Mouse (Mus musculus) retina, adult 2 months (tissue): ENCODE data around the gene Chn1.

Source experiments
- DNase-seq: peaks from one replicate; pipeline ENCODE4 v3.0.0-alpha.2; 2012; ENCODE audit warnings: low read depth, low spot score

Chn1 gene

GRCm38 (mm10) chr2:73746375-73746770 is 28.8 kb downstream of the Chn1 start:
- DNase-seq = no peak

- DNase-seq = no peak
These were observed 29.3 kb downstream of the Chn1 start for GRCm38 (mm10) chr2:73745647-73746374.

DNA sequence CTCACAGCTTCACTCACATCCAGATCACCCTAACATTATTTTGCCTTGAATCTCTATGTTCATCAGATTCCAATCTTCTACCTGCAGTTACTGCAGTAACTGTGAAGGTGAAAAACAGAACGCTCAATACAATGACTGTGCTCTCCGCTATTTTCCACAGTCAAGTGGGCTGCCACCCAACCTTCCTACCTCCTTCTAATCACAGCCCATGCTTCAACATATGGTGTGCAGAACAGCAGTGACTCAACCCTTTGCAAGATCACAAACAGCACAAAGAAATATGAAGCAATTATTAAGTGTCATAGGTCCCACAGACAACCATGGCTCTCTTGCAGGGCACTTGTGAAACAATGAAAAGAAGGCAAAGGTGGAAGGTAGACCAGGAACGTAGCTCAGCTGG is 33.9 kb downstream of the Chn1 start:
- no peak for DNase-seq

GRCm38 (mm10) chr2:73727868-73728267 is 47.3 kb downstream of the Chn1 start:
- no peak for DNase-seq

DNA sequence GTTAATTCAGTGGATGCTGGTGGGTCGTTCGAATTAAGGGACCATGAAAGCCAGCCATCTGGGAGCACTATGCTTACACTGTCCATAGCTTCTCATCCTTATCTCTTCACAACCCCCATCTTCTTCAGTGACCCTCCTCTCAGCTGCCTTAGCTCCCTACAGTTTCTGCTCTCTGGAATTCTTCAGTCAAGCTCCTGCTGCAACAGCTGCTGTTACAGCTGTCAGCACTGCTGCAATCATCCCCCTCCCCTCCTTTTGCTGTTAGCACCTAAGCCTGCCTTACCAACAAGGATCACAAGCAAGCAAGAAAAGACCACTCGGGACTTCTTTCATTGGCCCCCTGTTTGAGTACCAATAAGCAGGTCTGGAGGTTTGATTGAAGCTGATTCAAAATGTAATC is 50.2 kb downstream of the Chn1 start:
- DNase-seq = no peak

GRCm38 (mm10) chr2:73721821-73722220 is 53.3 kb downstream of the Chn1 start:
- DNase-seq = no peak

DNA sequence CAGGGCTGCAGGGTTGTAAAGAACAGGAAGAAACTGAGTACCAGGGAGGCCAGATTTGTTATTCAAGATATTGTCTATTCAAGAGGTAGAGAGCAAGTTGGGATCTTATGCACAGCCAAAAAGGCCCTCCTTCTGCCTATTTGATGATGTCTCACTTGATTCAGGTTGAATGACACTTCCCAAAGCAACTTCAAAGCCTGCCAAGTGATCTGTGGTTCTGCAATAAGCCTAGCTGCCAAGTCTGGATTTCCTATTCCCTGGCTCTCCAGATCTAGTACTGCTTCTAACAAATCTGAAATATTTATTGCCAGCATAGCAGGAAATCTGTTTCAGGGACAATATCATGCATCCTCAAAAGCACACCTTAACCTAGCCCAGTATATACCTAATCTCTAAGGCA is 62.7 kb downstream of the Chn1 start:
- DNase-seq = no peak

DNA sequence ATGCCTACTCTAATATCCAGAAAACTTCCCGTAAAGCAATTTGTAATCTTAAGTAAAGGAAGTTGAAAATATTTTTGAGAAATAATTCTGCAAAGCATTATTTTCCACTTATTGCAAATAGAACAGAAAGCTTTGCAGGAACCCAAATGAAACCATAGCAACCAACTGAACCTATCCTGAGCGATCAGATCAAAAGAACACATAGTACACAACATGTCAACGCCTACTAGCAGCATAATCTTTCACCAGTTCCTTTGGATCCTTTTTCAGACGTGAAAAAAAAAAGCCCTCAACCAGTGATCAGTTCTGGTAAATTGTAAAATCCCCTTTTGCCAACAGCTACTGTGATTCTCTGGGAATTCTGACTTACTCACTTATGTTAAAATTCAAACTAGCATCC is 82.1 kb downstream of the Chn1 start:
- DNase-seq = no peak

DNA sequence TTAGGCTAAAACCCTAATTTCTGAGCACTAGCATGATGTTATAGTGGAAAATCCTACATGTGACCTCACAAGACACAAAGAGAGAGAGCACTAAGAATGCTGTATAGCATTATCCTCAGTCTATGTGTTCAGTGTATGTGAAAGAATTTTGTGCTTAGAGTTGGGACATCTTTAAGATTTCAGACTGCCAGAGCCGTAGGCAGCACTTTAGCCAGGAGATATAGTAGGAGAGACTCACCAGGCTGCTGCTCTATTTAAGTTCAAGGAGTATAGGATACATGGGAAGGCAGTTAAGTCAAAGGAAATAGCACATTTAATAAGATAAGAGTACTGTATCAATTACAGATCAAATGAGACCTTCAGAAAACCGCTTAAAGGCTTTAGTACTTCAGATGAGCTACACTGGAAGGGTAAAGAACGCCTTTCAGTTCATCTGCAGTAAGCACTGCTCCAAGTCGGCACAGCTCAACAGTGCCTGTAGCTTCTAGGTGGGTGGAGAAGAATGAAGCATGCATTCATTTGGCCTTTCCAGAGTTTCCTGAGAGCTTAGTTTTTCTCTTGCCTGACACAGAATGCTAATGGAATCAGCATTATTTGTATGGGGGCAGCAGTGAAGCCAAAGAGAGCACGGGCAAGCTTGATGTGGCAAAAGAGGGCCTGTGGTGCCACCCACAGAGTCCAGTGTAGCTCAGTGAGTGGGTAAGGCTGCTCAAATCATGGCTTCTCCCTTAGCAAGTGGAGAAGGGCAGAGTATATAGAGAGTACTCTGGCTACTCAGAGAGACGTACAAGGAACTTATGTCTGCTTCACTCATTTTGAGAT is 84.2 kb downstream of the Chn1 start:
- DNase-seq = no peak

- DNase-seq = no peak
These were observed 92.6 kb downstream of the Chn1 start for GRCm38 (mm10) chr2:73682500-73682899.

GRCm38 (mm10) chr2:73680425-73681027 is 94.6 kb downstream of the Chn1 start:
- DNase-seq = no peak

- DNase-seq = no peak
These were observed 106.5 kb downstream of the Chn1 start for GRCm38 (mm10) chr2:73668608-73669007.

GRCm38 (mm10) chr2:73660566-73661134 is 114.5 kb downstream of the Chn1 start:
- no peak for DNase-seq

DNA sequence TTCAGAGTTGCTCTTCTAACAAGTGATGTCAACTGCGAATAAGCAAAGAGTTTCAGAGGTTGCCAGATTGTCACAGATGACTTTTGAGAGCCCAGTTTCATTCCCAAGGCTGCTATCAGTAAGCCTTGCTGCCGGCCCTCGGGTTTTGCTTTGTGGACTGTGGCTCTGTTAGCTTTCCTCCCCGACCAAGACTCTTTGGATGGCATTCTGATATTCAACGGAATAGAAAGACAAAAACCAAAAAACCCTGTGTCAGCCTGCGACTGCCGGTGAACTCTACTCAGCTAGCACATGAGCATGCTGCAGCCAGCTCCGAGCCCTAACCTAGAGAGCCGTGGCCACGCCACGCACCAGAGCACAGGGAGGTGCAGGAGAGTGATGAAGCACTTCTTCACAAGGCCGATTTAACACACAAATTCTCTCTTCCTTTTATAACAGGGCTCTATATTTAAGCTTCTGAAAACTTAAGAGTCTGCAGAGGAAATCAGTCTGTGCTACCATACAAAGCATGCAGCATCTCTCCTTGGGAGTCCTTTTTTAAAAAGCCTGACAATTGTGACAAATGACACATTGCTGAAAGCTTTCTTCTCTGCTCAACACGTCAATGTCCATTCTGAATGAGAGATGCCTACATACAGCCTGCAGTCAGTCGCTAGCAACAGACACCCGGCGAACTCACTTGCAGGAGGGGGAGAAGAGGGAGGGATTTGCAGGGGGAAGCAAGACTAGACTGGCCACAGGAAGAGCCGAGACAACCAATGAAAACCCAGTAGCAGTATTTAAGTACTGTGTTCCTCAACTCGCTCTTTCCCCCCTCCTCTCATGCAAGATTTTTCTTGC is 115.2 kb downstream of the Chn1 start:
- DNase-seq = no peak

GRCm38 (mm10) chr2:73659041-73659440 is 116.1 kb downstream of the Chn1 start:
- no peak for DNase-seq

DNA sequence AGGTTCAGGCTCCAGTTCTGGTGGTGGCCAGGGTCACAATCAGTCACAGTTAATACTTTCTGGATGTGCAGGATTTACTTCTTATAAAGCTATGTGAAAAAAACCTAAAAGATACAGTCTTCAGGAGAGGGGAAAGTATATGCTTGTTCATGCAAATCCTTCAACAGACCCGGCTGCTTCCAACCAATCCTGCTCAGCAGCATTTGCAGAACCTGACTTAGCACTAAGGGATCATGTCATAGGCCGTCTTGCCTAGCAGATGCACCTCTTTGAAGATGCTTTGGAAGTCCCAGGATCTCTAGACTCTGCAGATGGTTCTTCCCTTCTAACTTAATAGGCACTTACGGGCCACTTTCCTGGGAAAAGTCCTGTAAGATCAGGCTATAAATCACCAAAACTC is 117.2 kb downstream of the Chn1 start:
- no peak for DNase-seq

DNA sequence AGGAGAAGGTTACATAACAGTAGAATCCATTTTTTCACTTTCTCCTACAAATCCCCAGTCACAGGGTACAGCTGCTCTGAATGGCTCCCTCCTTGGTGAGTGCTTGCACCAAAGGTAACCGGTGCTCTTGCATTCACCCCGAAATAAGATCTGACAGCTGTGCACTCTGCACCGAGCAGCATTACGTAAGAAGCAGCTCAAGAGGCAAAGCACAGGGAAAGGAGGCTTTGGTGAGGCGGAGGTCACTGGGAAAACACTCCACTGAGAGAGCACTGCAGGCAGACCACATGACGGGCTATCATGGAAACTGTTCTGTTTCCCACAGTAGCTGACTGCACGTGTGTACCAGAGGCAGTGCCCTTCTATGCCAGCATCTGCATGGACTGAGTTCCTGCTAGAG is 118.0 kb downstream of the Chn1 start:
- DNase-seq = peak; percentile 50

GRCm38 (mm10) chr2:73655663-73656062 is 119.5 kb downstream of the Chn1 start:
- no peak for DNase-seq

GRCm38 (mm10) chr2:73654892-73655243 is 120.3 kb downstream of the Chn1 start:
- no peak for DNase-seq

GRCm38 (mm10) chr2:73654059-73654891 is 120.9 kb downstream of the Chn1 start:
- DNase-seq = no peak

- DNase-seq = no peak
These were observed 137.5 kb downstream of the Chn1 start for GRCm38 (mm10) chr2:73637688-73638087.
